Mouse (Mus musculus) c-Kit-positive CD71-negative TER-119-negative erythroid progenitor cells, embryonic 14.5 days (primary cell): Measurements from ENCODE around the gene Retnlg.
"Not testable (repeated sequence)": the region's sequence is repeated elsewhere in the genome, so short reads cannot be mapped to it uniquely, and the experiment has no call there.

Source experiments
- DNase-seq: peaks from one replicate; pipeline ENCODE4 v3.0.0-alpha.2; 2013; ENCODE audit warnings: low read depth

The Retnlg gene

GRCm38 (mm10) chr16:48872321-48872720 is at the start of gene Retnlg:
TSS of gene Retnlg (plus strand) at chr16:48872621.
- no peak for DNase-seq

DNA sequence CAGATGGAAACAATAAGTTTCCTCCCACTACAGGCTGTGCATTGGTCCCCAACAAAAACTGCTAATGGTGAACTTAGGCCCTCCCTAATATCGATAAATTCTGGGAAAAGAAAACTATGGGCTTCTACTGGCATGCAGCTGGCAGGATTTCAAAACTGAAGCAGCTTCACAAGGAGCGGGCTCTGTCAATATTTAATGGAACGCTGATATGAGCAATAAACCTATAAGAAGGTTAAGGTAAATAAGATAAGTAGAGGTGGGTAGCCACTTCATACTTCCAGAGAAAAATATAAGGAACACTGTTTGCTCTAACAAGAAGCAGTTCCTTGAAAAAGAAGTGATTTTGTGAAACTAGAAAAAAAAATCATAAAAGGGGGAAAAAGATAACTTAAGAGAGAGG is 45.9 kb upstream of the Retnlg start:
- DNase-seq: no peak

DNA sequence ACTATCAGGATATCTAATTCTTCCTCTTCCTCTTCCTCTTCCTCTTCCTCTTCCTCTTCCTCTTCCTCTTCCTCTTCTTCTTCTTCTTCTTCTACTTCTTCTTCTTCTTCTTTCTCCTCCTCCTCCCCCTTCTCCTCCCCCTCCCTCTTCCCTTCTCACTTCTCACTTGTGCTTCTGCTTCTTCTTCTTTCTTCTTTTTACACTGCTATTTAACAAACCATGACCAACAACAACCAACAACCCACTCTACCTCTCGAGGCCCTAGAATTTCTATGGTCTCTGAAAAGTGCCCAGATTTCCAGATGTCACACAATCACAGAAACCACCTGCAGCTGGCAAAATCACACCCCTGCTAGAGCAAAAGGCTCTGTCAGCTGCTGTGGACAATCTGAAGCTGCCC is 44.8 kb upstream of the Retnlg start:
- DNase-seq: no peak

GRCm38 (mm10) chr16:48829060-48829459 is 43.4 kb upstream of the Retnlg start:
- no peak for DNase-seq

DNA sequence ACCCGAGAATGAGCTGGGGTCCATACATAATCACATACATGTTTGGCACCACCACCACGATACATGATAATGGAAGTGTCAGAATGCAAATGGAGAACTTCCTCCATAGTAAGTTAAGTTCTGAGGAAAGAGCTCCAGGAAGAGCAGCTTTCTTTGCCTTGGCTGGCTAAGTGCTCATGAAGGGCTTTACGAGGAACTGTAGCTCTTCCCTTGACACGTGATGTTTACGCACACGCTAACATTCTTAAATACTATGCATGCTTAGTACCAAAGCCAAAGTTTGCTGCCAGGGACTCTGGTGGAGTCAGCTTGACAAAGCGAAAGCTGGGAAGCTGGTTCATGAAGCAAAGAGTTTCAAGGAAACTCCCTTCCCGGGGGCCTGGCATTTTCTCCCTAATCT is 40.4 kb upstream of the Retnlg start:
- DNase-seq: no peak

GRCm38 (mm10) chr16:48833626-48834025 is 38.8 kb upstream of the Retnlg start:
- not testable (repeated sequence) for DNase-seq

DNA sequence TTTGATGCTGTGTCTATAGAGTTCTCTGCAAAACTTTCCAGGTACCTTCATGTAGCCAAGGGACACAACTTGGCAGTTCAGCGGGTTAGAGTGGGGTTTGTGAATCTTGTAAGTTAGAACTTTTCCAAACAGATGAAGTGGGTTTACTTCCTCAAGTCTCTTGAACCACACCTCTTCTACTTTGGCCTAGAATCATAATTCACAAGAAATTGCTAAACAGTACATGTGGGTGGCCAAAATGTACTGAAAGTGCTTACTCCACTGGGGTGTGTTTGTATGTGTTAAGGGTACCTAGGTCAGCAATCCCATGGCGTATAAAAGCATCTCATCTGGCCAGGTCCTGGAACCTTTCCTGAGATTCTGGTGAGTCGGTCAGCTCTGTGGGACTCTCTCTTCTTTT is 30.2 kb upstream of the Retnlg start, which contains the start of gene Retnla:
TSS of gene Retnla (plus strand) at position 286 of the 400 bp plus-strand sequence.
- DNase-seq: no peak

DNA sequence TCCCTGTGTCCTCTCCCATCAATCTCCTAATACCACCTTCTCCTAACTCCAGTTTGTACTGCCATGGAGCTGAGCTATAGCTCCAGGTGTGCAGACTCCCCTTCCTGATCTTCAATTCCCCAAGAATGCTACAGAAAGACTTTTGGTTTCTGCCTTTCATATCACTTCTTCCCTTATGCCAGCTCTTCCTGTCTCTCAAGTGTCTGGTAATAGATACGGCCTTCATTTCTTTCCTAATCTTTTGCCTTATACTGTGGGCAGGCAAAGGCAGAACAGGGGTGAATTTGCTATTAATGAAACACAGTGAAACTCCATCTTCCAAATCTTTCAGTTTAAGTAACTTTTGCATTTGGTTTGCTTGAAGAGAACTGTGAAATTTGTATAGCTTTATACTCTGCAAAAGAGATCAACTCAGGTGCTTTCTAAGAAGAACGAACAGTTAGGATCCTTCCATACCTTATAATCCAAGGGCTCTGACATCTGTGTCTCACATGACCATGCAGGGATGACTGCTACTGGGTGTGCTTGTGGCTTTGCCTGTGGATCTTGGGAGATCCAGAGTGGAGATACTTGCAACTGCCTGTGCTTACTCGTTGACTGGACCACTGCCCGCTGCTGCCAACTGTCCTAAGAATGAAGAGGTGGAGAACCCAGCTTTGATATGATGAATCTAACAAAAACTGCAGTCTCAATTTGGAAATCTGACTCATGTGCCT is 28.6 kb upstream of the Retnlg start:
- no peak for DNase-seq

DNA sequence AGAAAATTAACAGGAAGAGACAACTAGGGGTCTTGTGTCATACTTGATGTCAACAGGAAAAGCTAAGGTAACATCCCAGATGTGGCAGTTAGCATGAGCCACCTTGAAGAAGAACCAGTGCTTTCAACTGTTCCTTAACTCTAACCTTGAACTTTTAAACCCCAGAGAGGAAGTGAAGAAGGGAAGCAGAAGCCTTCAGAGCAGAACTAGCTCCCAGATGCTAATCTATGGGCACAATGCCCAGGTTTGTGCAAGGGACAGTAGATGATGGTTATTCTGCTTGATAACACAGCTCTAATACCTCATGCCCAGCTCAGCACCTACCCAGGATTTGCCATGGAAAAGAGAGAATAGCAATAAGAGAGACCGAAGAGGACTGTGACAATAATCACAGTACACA is 7.4 kb upstream of the Retnlg start:
- not testable (repeated sequence) for DNase-seq

- no peak for DNase-seq
Observed at GRCm38 (mm10) chr16:48867690-48868089, 4.7 kb upstream of the Retnlg start.

DNA sequence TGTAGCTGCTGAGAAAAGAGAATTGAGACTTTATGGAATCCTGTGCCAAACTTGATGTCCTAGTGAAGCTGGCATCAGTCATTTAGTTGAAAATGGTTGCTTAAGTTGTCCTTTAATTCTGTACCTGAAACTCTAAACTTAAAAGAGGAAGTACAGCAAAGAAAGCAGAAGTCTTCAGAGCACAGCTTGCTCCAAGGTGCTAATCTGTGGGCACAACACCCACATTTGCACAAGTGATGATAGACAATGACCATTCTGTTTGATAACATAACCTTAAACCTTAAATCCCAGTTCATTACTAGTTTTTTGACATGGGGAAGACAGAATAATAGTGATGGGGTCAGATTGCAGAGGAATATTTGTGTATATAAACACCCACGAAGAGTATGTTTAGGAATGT is 3.8 kb upstream of the Retnlg start:
- DNase-seq: peak; percentile 4

DNA sequence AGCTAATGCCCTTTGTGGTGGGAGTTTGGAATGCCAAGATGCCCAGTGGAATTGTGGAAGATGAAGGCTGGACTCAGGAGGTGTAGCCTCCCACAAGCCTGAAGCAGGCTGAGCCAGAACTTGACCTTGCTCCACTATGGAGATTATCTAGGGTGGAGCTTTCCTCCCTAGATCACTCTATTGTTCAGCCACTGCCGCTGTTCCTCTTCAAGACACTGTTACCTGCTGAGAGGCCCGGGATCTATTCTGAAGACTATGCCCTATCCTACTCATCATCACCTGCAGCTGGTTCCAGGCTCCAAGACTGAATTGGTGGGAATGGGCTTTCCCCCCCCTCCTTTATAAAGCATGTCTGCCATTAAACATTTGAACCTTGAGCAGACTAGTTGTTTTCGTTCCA is 2.8 kb upstream of the Retnlg start:
- DNase-seq: no peak

DNA sequence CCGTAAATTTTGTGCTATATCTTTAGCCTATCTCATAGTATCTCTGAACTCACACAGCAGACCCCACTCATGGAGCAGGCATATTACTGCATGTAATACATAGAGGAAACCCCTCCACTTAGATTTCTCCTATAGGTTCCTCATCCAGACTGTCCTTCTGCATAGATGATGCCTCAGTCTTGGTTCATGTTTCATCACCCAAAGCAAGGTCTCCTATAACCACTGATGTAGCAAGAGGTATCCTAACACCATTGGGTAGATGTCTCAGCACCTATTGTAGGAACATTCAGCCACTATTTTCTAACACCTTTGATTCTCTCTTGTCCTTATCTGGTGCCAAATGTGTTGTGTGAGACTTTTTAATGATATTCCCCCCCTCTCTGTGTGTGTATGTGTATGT is 667 bp upstream of the Retnlg start:
- no peak for DNase-seq

GRCm38 (mm10) chr16:48890733-48891132 is 18.3 kb downstream of the Retnlg start:
- no peak for DNase-seq

DNA sequence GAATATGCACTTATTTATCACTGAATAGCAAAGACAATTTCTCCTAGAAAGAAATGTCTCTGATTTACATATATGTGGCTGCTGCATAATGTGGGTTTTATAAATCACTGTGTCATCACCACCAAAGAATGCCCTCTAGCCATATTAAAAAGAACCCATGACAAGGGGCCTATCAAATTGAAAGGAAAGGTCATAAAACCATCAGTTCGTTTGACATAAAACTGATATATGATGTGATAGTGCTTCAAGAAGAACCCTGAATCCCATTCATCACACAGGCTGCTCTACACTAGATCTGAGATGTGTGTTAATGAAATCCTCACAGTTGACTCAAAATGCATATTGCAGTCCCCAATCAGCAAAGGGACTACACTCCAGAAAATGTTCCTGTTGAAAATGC is 27.4 kb downstream of the Retnlg start:
- DNase-seq: no peak

GRCm38 (mm10) chr16:48911184-48911583 is 38.8 kb downstream of the Retnlg start:
- no peak for DNase-seq

GRCm38 (mm10) chr16:48913206-48913605 is 40.8 kb downstream of the Retnlg start:
- no peak for DNase-seq

DNA sequence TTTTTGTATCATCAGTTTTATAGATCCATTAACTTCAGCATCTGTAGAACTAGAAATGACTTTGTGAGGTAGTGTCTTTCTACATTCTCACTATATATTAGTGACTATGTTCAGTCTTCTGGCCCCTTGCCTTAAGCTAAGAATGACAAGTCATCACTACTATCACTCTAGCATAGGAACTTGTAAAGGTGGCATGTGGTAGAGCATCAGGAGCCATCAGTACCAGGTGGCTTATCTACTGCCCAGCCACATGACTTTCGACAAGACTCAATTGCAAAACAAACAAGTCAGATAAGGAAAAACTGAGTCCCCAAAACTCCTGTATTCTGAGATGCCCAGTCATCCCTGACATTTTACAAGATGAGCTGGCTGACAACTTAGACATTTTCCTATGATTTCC is 51.3 kb downstream of the Retnlg start:
- no peak for DNase-seq
